Mouse (Mus musculus): ENCODE data around the gene Dpagt1.
A peak's percentile ranks its signal among the peaks of the same experiment; 100 is the strongest.
"Not testable (repeated sequence)": the region's sequence is repeated elsewhere in the genome, so short reads cannot be mapped to it uniquely, and the experiment has no call there.

Dpagt1 gene

DNA sequence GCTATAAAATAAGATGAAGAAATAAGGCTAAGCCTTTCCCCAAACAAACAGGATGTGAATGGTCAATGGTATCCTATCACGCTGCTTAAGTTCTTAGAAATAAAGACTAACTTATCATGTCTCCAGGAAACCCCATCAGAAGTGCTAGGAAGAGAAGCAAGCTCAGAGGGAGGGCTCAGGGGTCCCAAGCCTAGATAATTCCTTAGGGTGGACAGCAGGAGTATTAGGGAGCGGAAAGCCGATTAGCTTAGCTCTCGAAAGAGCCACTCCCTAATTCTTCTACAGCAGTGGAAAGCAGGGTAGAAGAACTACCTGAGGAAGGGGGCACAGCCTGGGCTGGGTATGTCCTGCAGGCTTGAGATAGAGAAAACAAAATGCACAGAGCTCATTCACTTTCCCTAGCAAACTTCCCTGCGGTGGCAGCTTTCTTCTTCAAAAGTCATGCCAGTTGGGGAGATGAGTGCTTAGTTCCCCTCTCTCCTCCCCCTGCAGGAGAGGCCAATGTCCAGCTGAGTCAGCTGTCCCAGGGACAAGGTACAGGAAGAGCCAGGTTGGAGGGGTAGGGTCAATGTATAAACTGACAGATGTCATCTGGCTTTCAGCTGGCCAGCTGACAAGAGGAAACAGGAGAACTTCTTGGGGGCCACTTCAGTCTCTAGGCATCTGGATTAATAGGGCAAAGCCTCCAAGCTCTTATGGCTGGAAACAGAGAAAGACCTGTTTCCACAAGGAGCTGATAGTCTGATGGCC lies 7.6 kb upstream of the Dpagt1 start:
- no peak for DNase-seq (ENCODE audit: low spot score in 2 of 2)

DNA sequence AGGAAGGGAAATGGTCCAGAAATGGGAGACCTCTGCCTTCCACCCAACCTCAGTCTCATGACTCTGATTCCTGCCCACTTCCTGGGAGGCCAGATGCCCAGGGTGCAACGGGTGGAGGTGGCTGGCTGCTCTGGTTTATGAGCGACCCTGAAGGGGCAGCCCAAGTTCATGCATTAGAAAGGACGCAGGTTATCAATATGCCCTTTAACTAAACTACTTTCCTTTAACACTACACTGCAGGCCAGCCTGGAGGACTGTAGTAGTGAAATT lies 7.1 kb upstream of the Dpagt1 start:
- DNase-seq (ENCODE audit: low spot score in 2 of 2): no peak

DNA sequence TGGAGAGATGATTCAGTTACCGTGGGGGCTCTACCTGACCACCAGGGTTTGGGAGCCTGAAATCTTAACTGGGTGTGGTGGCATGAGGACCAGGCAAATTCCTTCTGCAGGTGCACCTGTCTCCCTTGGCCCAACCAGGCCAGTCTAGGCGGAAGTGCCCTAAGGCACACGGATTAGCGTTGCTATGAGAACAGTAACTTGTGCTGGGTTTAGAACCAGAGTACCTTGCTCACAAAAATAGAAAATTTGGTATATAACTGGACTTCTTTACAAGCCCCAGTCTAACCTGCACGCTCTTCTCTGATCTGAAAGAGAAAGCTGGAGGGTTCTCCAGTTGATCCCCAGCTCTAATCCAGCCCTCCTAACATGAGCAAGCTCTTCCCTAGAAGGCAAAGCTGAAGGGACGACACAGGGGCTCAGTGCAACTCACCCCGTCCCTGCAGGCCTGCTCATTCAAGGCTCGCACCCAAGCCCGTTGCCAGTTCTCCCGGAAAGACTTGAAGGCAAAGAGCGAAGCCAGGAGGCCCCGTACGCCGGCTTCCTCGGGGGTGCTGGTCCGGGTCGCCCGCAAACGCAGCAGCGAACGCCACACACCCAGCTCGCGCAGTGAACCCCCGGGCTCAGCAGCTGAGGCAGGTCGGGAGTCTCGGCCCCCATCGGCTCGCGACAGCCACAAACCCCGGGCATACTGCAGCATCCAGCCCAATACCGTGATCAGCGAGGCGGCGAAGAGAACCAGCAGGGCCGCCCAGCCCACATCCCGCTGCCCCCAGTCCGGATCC lies 6.5 kb upstream of the Dpagt1 start:
- no peak for DNase-seq (ENCODE audit: low spot score in 2 of 2)

DNA sequence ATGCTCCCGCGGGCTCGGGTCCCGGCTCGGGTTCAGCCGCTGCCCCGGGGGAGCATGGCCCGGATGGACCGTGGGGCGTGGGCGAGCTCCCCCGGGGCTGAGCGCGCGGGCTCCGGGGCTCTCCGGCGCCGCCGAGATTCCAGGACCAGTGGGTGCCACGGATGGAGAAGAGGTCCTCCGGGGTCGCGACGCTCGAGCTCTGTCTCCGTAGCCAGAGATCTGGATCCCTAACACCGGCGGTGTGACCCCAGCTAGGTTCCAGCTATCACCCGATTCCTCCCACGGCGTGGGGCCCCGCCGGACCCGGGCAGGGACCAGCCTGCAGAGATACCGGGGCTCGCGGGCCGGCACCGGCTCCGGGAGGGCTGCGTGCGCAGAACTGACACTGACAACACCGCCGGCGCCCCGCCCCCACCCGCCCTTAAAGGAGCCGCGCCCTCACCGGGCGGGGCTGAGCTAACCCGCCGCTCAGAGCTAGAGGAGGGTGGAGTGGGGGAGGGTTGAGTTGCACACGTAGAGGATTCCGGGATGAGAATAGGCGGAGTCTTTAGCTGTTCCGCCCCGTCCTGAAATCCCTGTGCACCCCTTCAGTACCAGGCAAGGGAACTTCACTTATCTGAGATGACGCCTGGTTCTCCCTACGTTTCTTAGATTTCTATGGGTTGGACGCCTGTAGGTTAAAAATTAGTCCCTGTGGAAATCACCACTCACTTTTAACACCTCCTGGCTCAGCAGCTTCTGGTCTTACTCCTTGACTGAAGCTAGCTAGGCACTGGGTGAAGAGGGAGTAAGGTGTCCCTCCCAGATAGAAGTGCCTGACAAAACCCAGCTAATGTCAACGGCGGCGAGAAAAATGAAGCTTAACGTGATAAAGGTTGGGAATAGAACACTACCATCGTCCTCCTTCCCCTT lies 5.7 kb upstream of the Dpagt1 start, which contains the start of gene C2cd2l:
TSS of gene C2cd2l (minus strand) at position 399 of the 912 bp plus-strand sequence.
- DNase-seq (ENCODE audit: low spot score in 2 of 2): peak; percentile 79 to 81

DNA sequence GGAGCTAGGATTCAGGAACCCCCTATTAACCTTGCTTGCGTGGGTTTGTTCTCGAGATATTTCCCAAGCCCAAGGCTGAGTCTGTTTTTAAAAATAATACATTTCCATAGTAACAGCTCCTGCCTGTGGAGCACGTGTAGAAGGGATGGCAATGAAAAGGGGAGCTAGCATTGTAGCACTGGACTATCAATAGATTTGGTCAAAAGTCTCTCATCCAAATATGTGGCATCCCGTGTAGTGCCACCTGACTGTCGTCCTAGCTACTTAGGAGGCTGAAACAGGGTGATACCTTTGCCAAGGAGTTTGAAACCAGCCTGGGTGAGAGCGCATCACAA lies 5.1 kb upstream of the Dpagt1 start:
- DNase-seq (ENCODE audit: low spot score in 2 of 2): no peak

DNA sequence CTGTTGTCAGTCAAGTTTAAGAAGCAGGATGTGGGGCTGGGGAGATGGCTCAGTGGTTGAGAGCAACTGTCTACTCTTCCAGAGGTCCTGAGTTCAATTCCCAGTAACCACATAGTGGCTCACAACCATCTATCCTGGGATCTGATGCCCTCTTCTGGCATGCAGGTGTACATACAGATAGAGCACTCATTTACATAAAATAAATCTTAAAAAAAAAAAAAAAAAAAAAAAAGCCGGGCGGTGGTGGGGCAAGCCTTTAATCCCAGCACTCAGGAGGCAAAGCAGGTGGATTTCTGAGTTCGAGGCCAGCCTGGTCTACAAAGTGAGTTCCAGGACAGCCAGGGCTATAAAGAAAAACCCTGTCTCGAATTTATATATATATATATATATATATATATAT lies 2.2 kb upstream of the Dpagt1 start:
- not testable (repeated sequence) for DNase-seq (ENCODE audit: low spot score in 2 of 2)

DNA sequence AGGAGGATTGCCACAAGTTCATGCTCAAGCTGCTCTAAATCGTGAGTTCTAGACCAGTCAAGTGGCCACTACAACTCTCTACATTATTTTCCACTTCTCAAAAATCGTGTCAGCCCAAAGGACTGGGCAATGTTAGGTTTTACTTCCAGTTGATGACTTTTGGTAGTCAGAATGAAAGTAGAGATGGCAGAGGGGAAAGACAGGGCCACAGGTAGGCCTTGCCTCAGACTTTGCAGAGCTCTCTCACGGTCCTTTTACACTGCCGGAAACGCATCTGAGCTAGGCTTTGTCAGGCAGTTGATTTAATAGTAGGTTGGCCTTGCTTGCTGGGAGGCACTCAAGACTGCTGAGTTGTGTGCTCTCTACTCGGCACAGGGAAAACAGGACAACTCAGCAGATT lies 1.7 kb upstream of the Dpagt1 start:
- DNase-seq (ENCODE audit: low spot score in 2 of 2): no peak

DNA sequence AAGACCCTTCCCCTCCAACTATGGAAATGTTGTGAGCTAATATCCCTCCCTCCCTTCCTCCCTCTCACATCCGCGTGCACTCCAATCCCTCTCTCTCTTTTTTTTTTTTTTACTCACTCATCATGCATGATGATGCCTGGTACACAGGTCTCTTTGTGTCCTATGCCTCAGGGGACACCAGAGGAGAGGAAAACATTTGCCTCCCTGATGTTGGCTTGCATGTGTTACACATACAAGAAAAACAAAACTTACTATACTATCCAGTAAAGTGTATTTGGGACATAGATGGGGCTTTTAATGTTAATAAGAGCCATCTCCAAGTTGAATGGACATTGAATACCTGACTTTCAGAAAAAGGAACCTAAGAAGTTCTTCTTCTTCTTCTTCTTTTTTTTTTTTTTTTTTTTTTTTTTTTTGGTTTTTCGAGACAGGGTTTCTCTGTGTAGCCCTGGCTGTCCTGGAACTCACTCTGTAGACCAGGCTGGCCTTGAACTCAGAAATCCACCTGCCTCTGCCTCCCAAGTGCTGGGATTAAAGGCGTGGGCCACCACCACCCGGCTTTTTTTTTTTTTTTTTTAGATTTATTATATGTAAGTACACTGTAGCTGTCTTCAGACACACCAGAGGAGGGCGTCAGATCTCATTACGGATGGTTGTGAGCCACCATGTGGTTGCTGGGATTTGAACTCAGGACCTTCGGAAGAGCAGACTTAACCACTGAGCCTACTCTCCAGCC lies 619 bp upstream of the Dpagt1 start:
- DNase-seq (ENCODE audit: low spot score in 2 of 2): not testable (repeated sequence)

DNA sequence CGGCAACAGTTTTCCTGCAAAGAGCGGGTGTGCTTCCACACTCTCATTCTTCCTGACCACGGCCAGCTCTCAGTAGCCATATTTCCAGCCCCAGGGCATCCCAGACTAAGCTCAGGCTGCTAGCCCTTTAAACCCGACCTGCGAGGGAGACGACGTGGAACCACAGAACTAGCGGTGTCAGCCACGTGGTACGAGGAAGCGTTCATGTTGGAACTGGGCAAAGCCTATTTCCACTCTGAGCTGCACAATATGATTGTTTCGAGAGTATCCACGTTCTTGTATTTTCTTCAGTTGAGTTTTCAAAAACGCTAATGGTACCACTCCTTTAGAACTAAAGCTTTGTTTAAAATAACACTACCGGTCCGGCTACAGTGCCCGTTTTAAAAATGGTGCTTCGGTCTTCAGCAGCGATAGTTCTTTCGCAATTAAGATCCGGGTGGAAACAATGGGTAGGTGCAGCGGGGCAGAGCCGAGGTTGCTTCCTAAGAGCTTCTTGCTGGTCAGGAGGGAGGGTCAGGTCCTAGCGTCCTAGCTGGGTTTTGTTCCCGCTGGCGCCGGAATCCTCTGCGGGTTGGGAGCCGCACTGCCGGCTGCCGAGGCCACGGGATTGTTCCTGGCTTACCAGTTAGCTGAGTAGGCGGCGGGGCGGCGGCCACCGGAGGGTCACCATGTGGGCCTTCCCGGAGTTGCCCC lies 698 bp downstream of the Dpagt1 start:
- peak; percentile 44 to 59 for DNase-seq (ENCODE audit: low spot score in 2 of 2)

DNA sequence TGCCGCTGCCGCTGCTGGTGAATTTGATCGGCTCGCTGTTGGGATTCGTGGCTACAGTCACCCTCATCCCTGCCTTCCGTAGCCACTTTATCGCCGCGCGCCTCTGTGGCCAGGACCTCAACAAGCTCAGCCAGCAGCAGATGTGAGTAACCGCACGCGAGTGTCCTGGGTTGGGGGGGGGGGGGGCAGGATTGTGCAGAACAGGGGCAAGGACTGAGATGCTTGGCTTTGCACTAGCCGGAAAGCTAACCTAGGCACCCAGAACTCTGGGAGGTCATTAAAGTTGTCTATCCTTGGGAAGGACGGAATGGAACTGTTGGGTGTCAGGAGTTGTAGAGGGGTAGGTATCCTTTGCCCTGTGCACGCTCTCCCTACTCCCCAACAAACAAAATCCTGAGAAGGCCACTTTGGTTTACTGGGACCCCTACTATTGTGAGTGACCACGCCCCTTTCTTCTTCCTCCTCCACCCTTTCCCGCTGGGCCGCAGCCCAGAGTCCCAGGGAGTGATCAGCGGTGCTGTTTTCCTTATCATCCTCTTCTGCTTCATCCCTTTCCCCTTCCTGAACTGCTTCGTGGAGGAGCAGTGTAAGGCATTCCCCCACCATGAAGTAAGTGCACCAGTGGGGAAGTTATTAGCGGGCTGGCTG lies 1.4 kb downstream of the Dpagt1 start:
- DNase-seq (ENCODE audit: low spot score in 2 of 2): no peak

DNA sequence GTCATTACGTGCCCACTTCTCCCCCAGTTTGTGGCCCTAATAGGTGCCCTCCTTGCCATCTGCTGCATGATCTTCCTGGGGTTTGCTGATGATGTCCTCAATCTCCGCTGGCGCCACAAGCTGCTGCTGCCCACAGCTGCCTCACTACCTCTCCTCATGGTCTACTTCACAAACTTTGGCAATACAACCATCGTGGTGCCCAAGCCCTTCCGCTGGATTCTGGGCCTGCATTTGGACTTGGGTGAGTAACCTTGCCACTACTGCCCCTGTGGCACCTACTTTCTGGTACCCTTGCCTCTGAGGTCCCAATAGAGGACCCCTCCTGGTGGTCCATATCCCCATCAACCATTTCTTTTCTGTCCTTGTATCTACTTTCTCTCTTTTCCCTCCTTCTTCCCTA lies 2.1 kb downstream of the Dpagt1 start:
- DNase-seq (ENCODE audit: low spot score in 2 of 2): no peak

DNA sequence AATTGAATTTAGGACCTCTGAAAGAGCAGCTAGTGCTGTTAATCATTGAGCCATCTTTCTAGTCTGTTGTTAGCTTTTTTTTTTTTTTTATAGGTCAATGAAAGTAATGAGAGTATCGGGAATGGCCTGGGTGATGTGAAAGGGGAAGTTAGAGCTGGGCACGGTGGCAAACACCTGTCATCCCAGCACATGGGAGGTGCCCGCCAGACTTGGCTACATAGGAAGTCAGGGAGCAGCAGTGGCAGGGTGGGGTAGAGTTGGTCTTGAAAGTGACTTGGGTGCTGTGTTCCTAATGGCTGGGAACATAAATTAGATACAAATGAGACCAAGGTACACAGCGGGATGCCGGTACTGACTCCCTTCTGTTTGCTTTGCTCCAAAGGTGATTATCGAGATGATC lies 4.9 kb downstream of the Dpagt1 start:
- no peak for DNase-seq (ENCODE audit: low spot score in 2 of 2)

DNA sequence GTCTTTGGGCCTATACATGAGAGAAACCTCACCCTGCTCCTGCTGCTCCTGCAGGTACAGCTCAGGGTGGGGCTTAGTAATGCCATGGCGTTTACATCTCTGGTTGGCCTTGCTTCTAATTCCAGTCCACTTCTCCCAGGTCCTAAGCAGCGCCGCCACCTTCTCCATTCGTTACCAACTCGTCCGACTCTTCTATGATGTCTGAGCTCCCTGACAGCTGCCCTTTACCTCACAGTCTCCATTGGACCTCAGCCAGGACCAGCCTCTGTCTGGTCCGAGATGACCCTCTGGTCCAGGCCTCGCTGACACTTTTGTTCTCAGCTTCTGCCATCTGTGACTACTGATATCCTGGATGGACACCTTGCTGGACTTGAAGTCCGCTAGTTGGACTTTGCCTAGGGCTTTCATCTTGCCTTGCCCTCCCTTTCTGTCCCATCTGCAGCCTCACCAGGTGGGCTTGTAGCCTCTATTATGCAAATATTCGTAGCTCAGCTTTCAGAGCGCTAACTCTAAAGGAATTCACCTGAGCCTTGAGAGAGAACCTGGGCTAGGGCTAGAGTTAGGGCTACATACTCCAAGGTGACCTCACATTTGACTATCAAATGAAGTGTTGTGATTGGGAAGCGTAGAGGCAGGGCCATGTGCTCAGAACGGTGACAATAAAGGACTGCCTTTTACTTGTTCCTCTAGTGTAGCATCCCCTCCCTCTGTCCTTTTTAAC lies 7.3 kb downstream of the Dpagt1 start:
- no peak for DNase-seq (ENCODE audit: low spot score in 2 of 2)

DNA sequence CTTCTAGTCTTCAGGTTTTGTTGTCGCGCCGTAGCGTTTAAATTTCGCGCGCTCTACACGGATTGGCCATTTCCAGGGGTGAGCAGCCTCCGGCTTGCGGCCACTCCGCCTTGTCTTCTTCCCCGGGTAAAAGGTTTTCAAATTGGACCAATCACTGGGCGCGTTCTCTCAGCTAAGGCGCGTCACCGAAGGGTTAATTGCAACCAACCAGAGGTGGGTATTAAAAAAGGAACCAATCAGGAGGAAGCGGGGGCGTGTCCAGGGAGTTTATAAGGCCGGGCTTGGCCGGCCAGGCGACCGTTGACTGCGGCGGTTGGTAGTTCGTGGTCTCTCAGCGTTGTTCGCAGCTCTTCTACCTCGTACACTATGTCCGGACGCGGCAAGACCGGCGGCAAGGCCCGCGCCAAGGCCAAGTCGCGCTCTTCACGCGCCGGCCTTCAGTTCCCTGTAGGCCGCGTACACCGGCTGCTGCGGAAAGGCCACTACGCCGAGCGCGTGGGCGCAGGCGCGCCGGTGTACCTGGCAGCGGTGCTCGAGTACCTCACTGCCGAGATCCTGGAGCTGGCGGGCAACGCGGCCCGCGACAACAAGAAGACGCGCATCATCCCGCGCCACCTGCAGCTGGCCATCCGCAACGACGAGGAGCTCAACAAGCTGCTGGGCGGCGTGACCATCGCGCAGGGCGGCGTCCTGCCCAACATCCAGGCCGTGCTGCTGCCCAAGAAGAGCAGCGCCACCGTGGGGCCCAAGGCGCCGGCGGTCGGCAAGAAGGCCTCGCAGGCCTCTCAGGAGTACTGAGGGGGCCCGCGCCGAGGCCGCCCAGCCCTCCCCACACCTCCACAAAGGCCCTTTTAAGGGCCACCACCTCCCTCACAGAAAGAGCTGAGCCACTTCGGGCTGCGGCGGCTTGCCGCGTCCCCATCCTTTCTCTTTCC lies 8.8 kb downstream of the Dpagt1 start, which contains the start of gene H2afx:
TSS of gene H2afx (plus strand) at position 299 of the 935 bp plus-strand sequence.
- DNase-seq (ENCODE audit: low spot score in 2 of 2): peak; percentile 97

DNA sequence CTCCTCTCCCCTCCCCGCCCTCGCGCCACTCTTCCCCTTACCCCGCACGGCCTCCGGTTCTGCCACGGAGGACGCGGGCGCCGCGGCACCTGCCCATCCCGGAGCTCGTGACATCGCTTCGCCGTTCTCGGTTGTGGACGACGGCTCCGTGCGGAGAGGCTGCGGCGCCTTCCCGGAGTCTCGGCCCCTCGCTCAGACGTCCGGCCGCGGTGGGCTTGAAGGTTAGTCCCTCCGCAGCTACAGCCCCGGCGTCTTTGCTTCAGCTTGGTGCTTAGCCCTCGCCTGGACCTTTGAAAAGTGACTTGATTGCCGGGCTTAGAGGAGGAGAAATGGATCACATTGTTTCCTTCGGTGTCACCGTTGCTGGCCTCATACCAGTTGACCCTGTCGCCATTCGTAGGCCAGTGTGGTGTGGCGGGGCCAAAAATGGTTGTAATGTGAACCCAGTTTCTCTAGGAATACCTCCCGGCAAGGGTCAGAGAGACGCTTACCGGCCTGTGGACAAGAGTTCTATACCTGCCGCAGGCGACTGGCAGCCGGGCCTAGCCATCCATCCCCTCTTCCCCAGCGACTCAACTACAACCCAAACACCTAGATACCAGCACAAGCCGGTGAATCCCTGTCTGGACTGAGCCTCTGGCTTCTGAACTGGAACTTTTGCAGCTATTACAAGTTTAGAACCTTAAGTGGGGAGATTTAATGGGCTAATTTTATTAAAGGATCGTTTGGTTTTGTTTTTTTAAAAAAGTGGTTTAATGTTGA lies 9.7 kb downstream of the Dpagt1 start:
- DNase-seq (ENCODE audit: low spot score in 2 of 2): peak; percentile 43 to 52

DNA sequence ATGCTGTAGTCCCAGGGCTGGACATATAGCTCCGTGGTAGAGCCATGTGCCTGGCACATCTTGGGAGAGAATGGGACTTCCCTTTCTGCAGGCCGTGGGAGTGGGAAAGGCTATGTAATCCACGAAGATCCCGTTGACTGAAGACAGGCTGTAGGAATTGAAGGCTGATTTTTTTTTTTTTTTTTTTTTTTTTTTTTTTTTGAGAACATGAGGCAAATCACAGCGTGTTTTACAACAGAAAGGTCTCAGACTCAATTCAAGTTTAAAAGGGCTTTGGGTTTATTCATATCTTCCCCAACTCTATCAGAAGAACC lies 10.2 kb downstream of the Dpagt1 start:
- no peak for DNase-seq (ENCODE audit: low spot score in 2 of 2)

DNA sequence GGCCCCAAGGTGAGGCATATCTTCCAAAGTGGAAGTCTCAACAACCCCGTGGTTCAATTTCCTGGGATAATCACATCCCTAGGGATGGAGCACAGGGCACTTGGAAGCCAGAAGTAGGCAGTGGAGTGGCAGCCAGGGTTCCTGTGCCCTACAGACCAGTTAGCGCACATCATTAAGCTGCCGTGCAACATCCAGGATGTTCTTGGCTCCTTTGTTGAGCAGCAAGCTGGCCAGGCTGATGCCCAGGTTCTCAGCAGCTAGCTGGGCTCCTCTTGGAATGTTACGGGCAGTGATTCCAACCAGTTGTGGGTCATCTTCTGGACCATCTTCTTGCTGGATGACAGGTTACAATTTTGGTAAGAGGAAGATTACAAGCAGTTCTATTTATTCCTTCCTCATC lies 10.7 kb downstream of the Dpagt1 start:
- peak in 1 of 2 experiments; percentile 15 for DNase-seq (ENCODE audit: low spot score in 2 of 2)

DNA sequence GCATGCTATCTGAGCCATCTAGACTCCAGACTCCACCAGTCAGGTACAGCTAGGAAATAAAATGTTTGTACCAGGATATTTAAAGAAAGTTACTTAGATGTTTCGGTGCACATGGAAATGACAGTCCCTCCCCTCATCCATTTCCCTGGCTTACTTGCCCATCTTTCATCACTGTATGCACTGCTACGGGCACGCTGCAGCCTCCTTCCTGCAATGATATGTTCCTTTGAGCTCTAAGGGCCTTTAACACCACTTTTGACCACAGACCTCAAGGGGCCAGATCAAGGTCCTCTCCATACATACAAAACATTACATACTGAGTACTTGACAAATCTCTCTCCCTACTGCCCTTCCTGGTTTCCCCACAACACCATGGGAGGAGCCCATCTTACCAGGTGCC lies 11.1 kb downstream of the Dpagt1 start:
- peak in 1 of 2 experiments; percentile 5 for DNase-seq (ENCODE audit: low spot score in 2 of 2)

Measured in spleen, postnatal 14 days (tissue).